Mouse (Mus musculus): ENCODE measurements around the gene Itga11.

DNA sequence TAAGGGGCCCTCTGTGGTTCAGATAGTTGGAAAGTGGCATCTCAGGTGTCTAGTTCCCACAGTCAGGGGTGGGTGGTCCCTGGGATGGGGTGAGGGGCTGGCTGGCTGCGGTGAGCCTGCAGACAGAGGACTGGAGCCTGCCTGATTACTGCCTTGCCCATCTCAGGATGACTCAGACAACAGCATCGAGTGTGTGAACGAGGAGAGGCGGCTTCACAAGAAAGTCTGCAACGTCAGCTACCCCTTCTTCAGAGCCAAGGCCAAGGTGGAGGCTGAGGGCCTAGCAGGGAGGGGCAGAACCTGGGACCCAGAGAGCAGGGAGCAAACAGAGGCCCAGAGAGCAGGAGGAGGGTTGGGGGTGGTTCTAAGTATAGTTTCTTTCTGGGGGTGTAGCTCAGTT lies 90.7 kb downstream of the Itga11 start:
- TF ChIP-seq CTCF (IDR thresholded peaks at IDR 0.05; ENCODE audit: insufficient read depth, low read length) = no peak
- no peak for TF ChIP-seq POLR2A (IDR thresholded peaks at IDR 0.05; ENCODE audit: borderline replicate concordance, extremely low read depth, low read depth, low read length)
